Mouse (Mus musculus): ENCODE data around the gene Kcna10.

The Kcna10 gene

GRCm38 (mm10) chr3:107238051-107238450 is 55.2 kb downstream of the Kcna10 start:
- in situ Hi-C loops (cut with MboI, MseI) = loop anchor here (5.0 to 10.0 kb wide), 3 partner anchors 229 to 327 kb away; no protein-coding TSS in a partner anchor

GRCm38 (mm10) chr3:107238471-107238980 is 55.7 kb downstream of the Kcna10 start:
- in situ Hi-C loops (cut with MboI, MseI) = loop anchor here (5.0 to 10.0 kb wide), 3 partner anchors 229 to 326 kb away; no protein-coding TSS in a partner anchor

- in situ Hi-C loops (cut with MboI, MseI) = loop anchor here (5.0 to 10.0 kb wide), 3 partner anchors 228 to 325 kb away; no protein-coding TSS in a partner anchor
These were observed 56.8 kb downstream of the Kcna10 start, which contains the start of gene Prok1 for GRCm38 (mm10) chr3:107239607-107240006. Gene Prok1, minus strand, starts transcription at chr3:107239707.

- in situ Hi-C loops (cut with MboI, MseI) = no loop called here
These were observed 58.7 kb downstream of the Kcna10 start for GRCm38 (mm10) chr3:107241389-107242094.

Measured in T-helper 17 cell (primary cell).